Mouse (Mus musculus) right cerebral cortex, postnatal 14 days (tissue): ENCODE data around the gene Zmym3.
A peak's percentile ranks its signal among the peaks of the same experiment; 100 is the strongest.

Source experiments
- DNase-seq: peaks from one replicate; pipeline ENCODE4 v3.0.0; 2022

Zmym3 gene

GRCm38 (mm10) chrX:101372946-101373345 is 47.7 kb downstream of the Zmym3 start:
- DNase-seq, result no peak

DNA sequence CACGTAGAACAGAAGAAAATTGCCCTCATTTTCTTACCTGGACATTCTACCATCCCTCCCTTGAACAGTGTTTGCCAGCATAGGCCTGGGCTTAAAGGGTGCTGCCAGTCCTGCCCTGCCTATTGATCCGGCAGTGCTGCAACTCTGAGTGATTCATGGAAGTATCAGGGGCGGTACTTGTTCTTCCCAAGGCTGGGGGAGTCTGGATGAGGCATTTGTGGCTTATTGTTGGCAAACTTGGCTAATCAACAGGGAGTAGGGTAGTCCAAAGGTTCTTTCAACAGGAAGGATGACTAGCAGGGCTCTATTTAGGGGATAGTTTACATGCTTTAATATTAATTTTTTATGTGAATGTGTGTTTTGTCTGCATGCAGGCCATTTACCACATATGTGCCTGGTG is 50.1 kb downstream of the Zmym3 start:
- DNase-seq, result no peak

- no peak for DNase-seq
Measured at GRCm38 (mm10) chrX:101369001-101369400, 51.6 kb downstream of the Zmym3 start.

GRCm38 (mm10) chrX:101358902-101359301 is 61.7 kb downstream of the Zmym3 start:
- peak; percentile 13 for DNase-seq
